Mouse (Mus musculus): ENCODE results near the gene Wrap53.

DNA sequence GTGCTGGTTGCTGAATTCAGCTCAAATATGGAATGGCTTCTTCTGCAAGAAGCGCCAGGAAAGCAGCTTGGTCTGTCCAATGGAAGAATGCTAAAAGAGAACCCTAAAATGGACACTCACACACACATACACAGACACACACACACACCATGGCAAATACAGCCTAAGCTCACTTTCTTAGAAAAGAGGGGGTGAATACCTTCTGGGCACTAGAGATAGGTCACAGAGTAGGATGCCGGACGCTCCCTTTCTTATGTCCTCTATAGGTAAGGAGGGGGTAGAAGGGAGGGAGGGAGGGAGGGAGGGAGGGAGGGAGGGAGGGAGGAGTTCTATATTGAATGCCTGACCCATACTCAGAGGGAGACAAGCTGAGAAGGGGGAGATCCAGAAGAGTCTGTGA lies 28.5 kb upstream of the Wrap53 start:
- TF ChIP-seq CTCF (IDR thresholded peaks at IDR 0.05; ENCODE audit: borderline replicate concordance, insufficient read depth, low read depth, low read length): no peak
- TF ChIP-seq POLR2A (IDR thresholded peaks at IDR 0.05; ENCODE audit: borderline replicate concordance, insufficient read depth, low read length): no peak
